Mouse (Mus musculus) liver, adult 2 months (tissue): ENCODE results near the gene Prrc2c. TPM values are rescaled to one million over a fixed set of nuclear protein-coding genes. Genes with fewer than 3 reads are reported as not detected.
"Not testable (repeated sequence)": the region's sequence is repeated elsewhere in the genome, so short reads cannot be mapped to it uniquely, and the experiment has no call there.

Experiments
- DNase-seq: peaks from one replicate; pipeline ENCODE4 v3.0.0-alpha.2; 2011; ENCODE audit warnings: low read depth, low spot score; ENCODE audit errors: extremely low read depth
- H3K27ac ChIP-seq: fragments of 200-500 bp; replicated peaks from 2 replicates; pipeline ENCODE4 v1.5.1; 2012; ENCODE audit warnings: low read depth, mild to moderate bottlenecking, control low read depth, inconsistent platforms, low read length; ENCODE audit not compliant: insufficient read depth
- H3K27me3 ChIP-seq: fragments of 200-500 bp; 2 replicates; pipeline ENCODE4 v1.6.1; 2012; ENCODE audit warnings: mild to moderate bottlenecking, moderate library complexity, low read length, inconsistent platforms; ENCODE audit not compliant: control insufficient read depth, insufficient read depth
- H3K36me3 ChIP-seq: fragments of 200-500 bp; 2 replicates; pipeline ENCODE4 v1.6.1; 2012; ENCODE audit warnings: low read length, inconsistent platforms; ENCODE audit not compliant: control insufficient read depth, insufficient read depth
- H3K4me1 ChIP-seq: fragments of 200-500 bp; 2 replicates; pipeline ENCODE4 v1.6.1; 2011; ENCODE audit warnings: low read length; ENCODE audit not compliant: control insufficient read depth, insufficient read depth
- H3K4me3 ChIP-seq: fragments of 200-500 bp; 2 replicates; pipeline ENCODE4 v1.5.1; 2011; ENCODE audit warnings: low read depth, mild to moderate bottlenecking, control low read depth, low read length, moderate library complexity; ENCODE audit not compliant: insufficient read depth
- H3K79me2 ChIP-seq: fragments of 200-500 bp; 2 replicates; pipeline ENCODE4 v1.6.1; 2012; ENCODE audit warnings: inconsistent platforms, mild to moderate bottlenecking, low read length, moderate library complexity; ENCODE audit not compliant: control insufficient read depth, insufficient read depth
- H3K9ac ChIP-seq: fragments of 200-500 bp; 2 replicates; pipeline ENCODE4 v1.6.1; 2012; ENCODE audit warnings: low read depth, mild to moderate bottlenecking, control low read depth, inconsistent platforms, low read length
- CTCF ChIP-seq: fragments of 200-500 bp; IDR thresholded peaks from 2 replicates; pipeline ENCODE4 v1.5.1; 2011; ENCODE audit warnings: low read depth, low read length, control low read depth
- POLR2A ChIP-seq: fragments of 200-500 bp; IDR thresholded peaks from 2 replicates; pipeline ENCODE4 v1.6.1; 2011; ENCODE audit warnings: low read length, control low read depth; ENCODE audit not compliant: insufficient read depth; ENCODE audit errors: extremely low read depth
- WGBS: fragments of 180-500 bp; shearing (Covaris S2); methylation state at CpG from one replicate; pipeline ENCODE4 v1.1.7; 2018; 5-methylcytosine and 5-hydroxymethylcytosine counted together
- polyA plus RNA-seq: library from polyadenylated mRNA; depleted of rRNA; stranded (reverse); fragments of >200 nt; gene quantifications from 2 replicates; pipeline ENCODE4 v1.2.3, GENCODE M21; 2012; rRNA removed
- total RNA-seq: library from RNA; depleted of rRNA; stranded (reverse); fragments of >200 nt; gene quantifications from 2 replicates; pipeline ENCODE4 v1.2.3, GENCODE M21; 2014; rRNA removed

Prrc2c gene
- total RNA-seq (19.2 and 23.0 TPM in 2 replicates), polyA plus RNA-seq (7.8 and 11.4 TPM in 2 replicates)

- TF ChIP-seq POLR2A, result peak; percentile 52; the same call in 1 of the 2 replicates
- peak; percentile 70 for TF ChIP-seq CTCF
- Histone ChIP-seq H3K79me2 (peaks cover 27% of the 10 kb centered on the region; the same call in 1 of the 2 replicates), H3K9ac (peak within 1 kb of the TSS; percentile 97), H3K4me3 (peak within 1 kb of the TSS; percentile 95), H3K27me3 (no peaks in the 10 kb centered on the region), H3K36me3 (no peaks in the 10 kb centered on the region), H3K27ac (peak within 1 kb of the TSS; percentile 90), H3K4me1 (peaks cover 4% of the 10 kb centered on the region; the same call in 1 of the 2 replicates)
- DNase-seq, result peak; percentile 94
- WGBS, result under 1% methylated on average over 35 of the region's 36 CpGs
Observed at GRCm38 (mm10) chr1:162740401-162740835, at the start of gene Prrc2c. TSS of gene Prrc2c (minus strand) at chr1:162740556.

GRCm38 (mm10) chr1:162785222-162785621, 44.9 kb upstream of the Prrc2c start:
- Histone ChIP-seq H3K4me3 (no peak overlapping the region), H3K27me3 (no peaks in the 10 kb centered on the region), H3K36me3 (no peaks in the 10 kb centered on the region), H3K9ac (no peak overlapping the region), H3K27ac (no peak overlapping the region), H3K4me1 (no peaks in the 10 kb centered on the region), H3K79me2 (no peaks in the 10 kb centered on the region)
- TF ChIP-seq CTCF (no peak), POLR2A (no peak)
- no peak for DNase-seq
- WGBS, result 86% methylated on average over 4 of the region's 4 CpGs

- no peak overlapping the region for H3K4me3 ChIP-seq
- no peaks in the 10 kb centered on the region for H3K27me3 ChIP-seq
- H3K36me3 ChIP-seq, result no peaks in the 10 kb centered on the region
- no peaks in the 10 kb centered on the region for H3K79me2 ChIP-seq
- no peak for DNase-seq
- TF ChIP-seq CTCF (no peak), POLR2A (no peak)
- H3K9ac ChIP-seq, result no peak overlapping the region
- no peaks in the 10 kb centered on the region for H3K4me1 ChIP-seq
- WGBS, result 92% methylated on average over 7 of the region's 7 CpGs
- no peak overlapping the region for H3K27ac ChIP-seq
Observed at GRCm38 (mm10) chr1:162783669-162784248, 43.4 kb upstream of the Prrc2c start.

DNA sequence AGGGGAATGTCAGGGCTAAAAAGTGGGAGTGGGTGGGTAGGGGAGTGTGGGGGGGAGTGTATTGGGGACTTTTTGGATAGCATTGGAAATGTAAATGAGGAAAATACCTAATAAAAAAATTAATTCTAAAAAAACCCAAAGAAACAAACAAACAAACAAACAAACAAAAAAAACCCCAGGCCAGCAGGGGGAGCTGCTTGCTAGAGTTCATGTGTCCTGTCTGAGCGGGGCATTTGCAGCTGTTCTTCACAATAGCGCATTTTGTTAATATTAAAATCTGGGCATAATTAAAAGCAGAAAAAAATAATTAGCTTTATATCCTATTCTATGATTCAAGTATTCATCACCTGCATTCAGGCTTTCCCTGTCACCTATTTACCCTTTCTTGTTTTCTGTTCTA, 40.7 kb upstream of the Prrc2c start:
- not testable (repeated sequence) for H3K27me3 ChIP-seq, DNase-seq
- 95% methylated on average over 2 of the region's 2 CpGs for WGBS

GRCm38 (mm10) chr1:162777943-162778538, 37.7 kb upstream of the Prrc2c start:
- WGBS, result 89% methylated on average over 5 of the region's 5 CpGs
- Histone ChIP-seq H3K4me1 (no peaks in the 10 kb centered on the region), H3K79me2 (no peaks in the 10 kb centered on the region), H3K9ac (no peak overlapping the region), H3K36me3 (no peaks in the 10 kb centered on the region), H3K27ac (no peak overlapping the region), H3K27me3 (no peaks in the 10 kb centered on the region), H3K4me3 (no peak overlapping the region)
- TF ChIP-seq POLR2A, result no peak
- no peak for TF ChIP-seq CTCF
- no peak for DNase-seq

More for the DNA sequence above, 40.7 kb upstream of the Prrc2c start:
- H3K27ac ChIP-seq, H3K9ac ChIP-seq, H3K4me3 ChIP-seq, H3K4me1 ChIP-seq, H3K79me2 ChIP-seq, H3K36me3 ChIP-seq: not testable (repeated sequence)
- peak; percentile 27; the same call in 1 of the 2 replicates for TF ChIP-seq CTCF

GRCm38 (mm10) chr1:162773661-162774060, 33.3 kb upstream of the Prrc2c start:
- WGBS, result 75% methylated on average over 4 of the region's 4 CpGs
- Histone ChIP-seq H3K4me1 (no peaks in the 10 kb centered on the region), H3K4me3 (no peak overlapping the region), H3K9ac (no peak overlapping the region), H3K27ac (no peak overlapping the region), H3K27me3 (no peaks in the 10 kb centered on the region), H3K36me3 (no peaks in the 10 kb centered on the region), H3K79me2 (no peaks in the 10 kb centered on the region)
- TF ChIP-seq POLR2A (no peak), CTCF (no peak)
- DNase-seq, result no peak
